Mouse (Mus musculus) kidney, postnatal 0 days (tissue): ENCODE measurements around the gene Disp2. TPM values are rescaled to one million over a fixed set of nuclear protein-coding genes. Genes with fewer than 3 reads are reported as not detected.

Experiments
- ATAC-seq: fragments of 200-750 bp; cut with Nextera tagmentation; replicated peaks from 2 replicates; pipeline ENCODE4 v1.8.0; 2017; ENCODE audit warnings: low read depth, moderate number of reproducible peaks, moderate TSS enrichment, moderate library complexity; ENCODE audit not compliant: low FRiP score
- DNase-seq: peaks from one replicate; pipeline ENCODE4 v3.0.0-alpha.2; 2016; ENCODE audit warnings: low spot score
- H3K27ac ChIP-seq: fragments of 300-500 bp; sonication (generic); 2 replicates; pipeline ENCODE4 v1.5.1; 2014; ENCODE audit warnings: mild to moderate bottlenecking
- H3K27me3 ChIP-seq: fragments of 300-500 bp; sonication (generic); 2 replicates; pipeline ENCODE4 v1.6.1; 2014; ENCODE audit warnings: low read length, mixed read lengths; ENCODE audit not compliant: insufficient read depth
- H3K36me3 ChIP-seq: fragments of 300-500 bp; sonication (generic); 2 replicates; pipeline ENCODE4 v1.6.1; 2014; ENCODE audit warnings: low read length, mixed read lengths; ENCODE audit not compliant: insufficient read depth
- H3K4me1 ChIP-seq: fragments of 300-500 bp; sonication (generic); replicated peaks from 2 replicates; pipeline ENCODE4 v1.6.1; 2014; ENCODE audit warnings: antibody characterized with exemption, low read length, mixed read lengths; ENCODE audit not compliant: insufficient read depth
- H3K4me2 ChIP-seq: fragments of 300-500 bp; sonication (generic); 2 replicates; pipeline ENCODE4 v1.6.1; 2014; ENCODE audit warnings: mild to moderate bottlenecking, low read length, moderate library complexity, mixed read lengths
- H3K4me3 ChIP-seq: fragments of 300-500 bp; sonication (generic); replicated peaks from 2 replicates; pipeline ENCODE4 v1.5.1; 2014; ENCODE audit warnings: low read depth, low read length
- H3K9ac ChIP-seq: fragments of 300-500 bp; sonication (generic); 2 replicates; pipeline ENCODE4 v1.6.1; 2014; ENCODE audit warnings: low read depth, low read length
- H3K9me3 ChIP-seq: fragments of 300-500 bp; sonication (generic); replicated peaks from 2 replicates; pipeline ENCODE4 v1.6.1; 2016; ENCODE audit warnings: low read length, inconsistent platforms, mixed read lengths
- CTCF ChIP-seq: IDR thresholded peaks from 2 replicates; pipeline ENCODE4 v1.5.1; 2016; ENCODE audit warnings: antibody characterized with exemption, low read depth, mild to moderate bottlenecking, moderate library complexity
- WGBS: fragments of 180-500 bp; shearing (Covaris S2); extraction: QIAGEN DNeasy Blood & Tissue Kit; methylation state at CpG from one replicate; pipeline ENCODE4 v1.1.7; 2014; 5-methylcytosine and 5-hydroxymethylcytosine counted together
- polyA plus RNA-seq: library from polyadenylated mRNA; unstranded; fragments of >200 nt; fragmentation: Nextera tagmentation; extraction: Ambion mirVana; gene quantifications from 2 replicates; pipeline ENCODE4 v1.2.1, GENCODE M21; 2015

The Disp2 gene
- polyA plus RNA-seq, 1 experiment from 2014 or later, result 0.05 TPM

- Histone ChIP-seq H3K4me1 (peaks cover 23% of the 10 kb centered on the region), H3K9me3 (no peaks in the 10 kb centered on the region), H3K9ac (peak overlapping the region; percentile 50; the same call in 1 of the 2 replicates), H3K4me3 (no peak overlapping the region), H3K36me3 (no peaks in the 10 kb centered on the region), H3K27ac (peak overlapping the region; percentile 92), H3K27me3 (0 out of 2 replicates have a peak, but pooled peaks cover 3% of the 10 kb centered on the region), H3K4me2 (peak overlapping the region; percentile 53)
- WGBS, result 14% methylated on average over 10 of the region's 10 CpGs
- DNase-seq (no peak), ATAC-seq (no peak; the same call in 1 of the 2 replicates)
- TF ChIP-seq CTCF, result no peak
Measured at GRCm38 (mm10) chr2:118762784-118763148, 16.8 kb upstream of the Disp2 start.

DNA sequence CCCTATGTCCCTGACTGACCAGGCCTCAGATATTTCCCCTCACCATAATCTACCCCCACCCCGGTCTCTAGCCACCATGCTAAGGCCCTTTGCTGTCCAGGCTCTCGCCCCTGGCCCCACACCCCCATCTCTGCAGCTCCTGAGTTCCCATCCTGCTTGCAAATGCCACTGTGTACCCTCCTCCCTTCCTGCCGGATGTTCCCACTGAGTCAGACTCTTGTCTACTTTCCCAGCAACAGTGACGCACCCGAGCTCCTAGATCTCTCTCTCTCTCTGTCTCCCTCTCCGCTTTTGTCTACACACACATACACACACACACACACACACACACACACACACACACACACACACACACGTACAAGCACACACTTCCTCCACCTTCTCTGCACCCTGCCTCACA is 16.1 kb upstream of the Disp2 start:
- Histone ChIP-seq H3K9ac (no peak overlapping the region), H3K4me2 (no peak overlapping the region), H3K36me3 (no peaks in the 10 kb centered on the region), H3K9me3 (no peaks in the 10 kb centered on the region), H3K4me1 (peaks cover 23% of the 10 kb centered on the region), H3K27me3 (0 out of 2 replicates have a peak, but pooled peaks cover 3% of the 10 kb centered on the region), H3K27ac (peak overlapping the region; percentile 92), H3K4me3 (no peak overlapping the region)
- DNase-seq, result no peak
- 64% methylated on average over 7 of the region's 7 CpGs for WGBS
- no peak for ATAC-seq
- TF ChIP-seq CTCF, result no peak

- Histone ChIP-seq H3K9ac (no peak overlapping the region), H3K9me3 (no peaks in the 10 kb centered on the region), H3K4me1 (peaks cover 23% of the 10 kb centered on the region), H3K4me3 (no peak overlapping the region), H3K36me3 (no peaks in the 10 kb centered on the region), H3K27ac (no peak overlapping the region), H3K27me3 (0 out of 2 replicates have a peak, but pooled peaks cover under 1% of the 10 kb centered on the region), H3K4me2 (no peak overlapping the region)
- ATAC-seq, result 0 out of 2 replicates have a peak, but pooled peaks have one; percentile 11
- 24% methylated on average over 11 of the region's 11 CpGs for WGBS
- TF ChIP-seq CTCF, result peak; percentile 76
- DNase-seq, result peak; percentile 75
Measured at GRCm38 (mm10) chr2:118764094-118764831, 15.3 kb upstream of the Disp2 start.

GRCm38 (mm10) chr2:118764875-118765274 is 14.6 kb upstream of the Disp2 start:
- peaks cover 23% of the 10 kb centered on the region for H3K4me1 ChIP-seq
- no peak for DNase-seq
- no peak for TF ChIP-seq CTCF
- no peak overlapping the region for H3K27ac ChIP-seq
- no peaks in the 10 kb centered on the region for H3K36me3 ChIP-seq
- H3K9ac ChIP-seq, result no peak overlapping the region
- no peaks in the 10 kb centered on the region for H3K27me3 ChIP-seq
- WGBS, result 68% methylated on average over 5 of the region's 5 CpGs
- H3K9me3 ChIP-seq, result no peaks in the 10 kb centered on the region
- no peak overlapping the region for H3K4me3 ChIP-seq
- no peak for ATAC-seq
- H3K4me2 ChIP-seq, result no peak overlapping the region

DNA sequence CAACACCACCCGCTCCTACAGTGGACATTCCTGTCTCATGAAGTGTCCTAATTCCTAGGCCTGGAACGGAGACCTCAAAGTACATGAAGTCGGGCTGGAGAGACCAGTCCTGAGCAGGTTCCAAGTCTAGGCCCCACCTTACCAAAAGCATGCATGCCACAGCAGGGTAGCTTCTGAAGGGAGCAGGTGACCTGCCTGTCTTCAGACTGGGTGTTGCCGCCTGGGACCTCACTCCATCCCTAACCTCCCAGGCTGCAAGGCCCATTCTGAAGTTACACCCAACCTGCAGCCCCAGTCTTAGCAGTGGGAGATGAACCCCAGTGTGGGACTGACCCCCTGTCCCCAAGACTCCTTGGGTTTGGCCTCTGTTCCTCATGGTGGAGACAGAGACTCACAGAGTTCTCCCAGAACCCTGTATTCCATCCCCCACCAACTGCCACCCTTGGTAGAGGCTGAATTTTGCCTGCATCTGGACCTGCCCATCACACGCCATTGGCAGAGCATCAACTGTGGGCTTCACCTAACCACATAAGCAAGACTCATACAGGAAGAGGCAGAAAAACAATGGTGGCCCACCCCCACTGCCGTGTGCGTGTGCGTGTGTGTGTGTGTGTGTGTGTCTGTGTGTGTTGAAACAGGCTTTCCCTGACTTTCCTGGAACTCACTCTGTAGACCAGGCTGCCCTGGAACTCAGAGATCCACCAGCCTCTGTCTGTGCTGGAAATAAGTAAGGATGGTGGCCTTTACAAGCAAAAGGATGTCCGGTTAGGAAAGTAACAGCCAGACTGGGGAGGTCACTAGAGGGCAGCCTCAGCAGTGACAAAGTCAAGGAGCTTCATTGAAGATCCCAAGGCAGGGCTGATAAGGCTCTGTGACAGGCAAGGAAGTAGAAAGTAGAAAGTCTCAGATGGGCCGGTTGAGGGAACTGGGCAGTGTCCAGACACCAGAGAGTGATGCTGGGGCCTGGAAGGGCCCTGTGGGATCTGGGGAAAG is 13.2 kb upstream of the Disp2 start:
- WGBS, result 73% methylated on average over 10 of the region's 10 CpGs
- DNase-seq (no peak), ATAC-seq (no peak)
- H3K9me3 ChIP-seq, result no peaks in the 10 kb centered on the region
- TF ChIP-seq CTCF, result peak; percentile 9; the same call in 1 of the 2 replicates
- H3K4me2 ChIP-seq, result no peak overlapping the region
- no peaks in the 10 kb centered on the region for H3K27me3 ChIP-seq
- no peak overlapping the region for H3K4me3 ChIP-seq
- peaks cover 20% of the 10 kb centered on the region for H3K4me1 ChIP-seq
- no peak overlapping the region for H3K27ac ChIP-seq
- no peaks in the 10 kb centered on the region for H3K36me3 ChIP-seq
- H3K9ac ChIP-seq, result no peak overlapping the region
